Mouse (Mus musculus) bone marrow, adult 2 months (tissue): ENCODE results near the gene Ptch1.

Source experiments
- CTCF ChIP-seq: fragments of 200-500 bp; IDR thresholded peaks from 2 replicates; pipeline ENCODE4 v1.5.1; 2011; ENCODE audit warnings: low read length, control low read depth; ENCODE audit not compliant: control insufficient read depth, insufficient read depth
- POLR2A ChIP-seq: fragments of 200-500 bp; IDR thresholded peaks from 2 replicates; pipeline ENCODE4 v1.6.1; 2011; ENCODE audit warnings: low read depth, mild to moderate bottlenecking, control low read depth, low read length, borderline replicate concordance; ENCODE audit not compliant: control insufficient read depth

- TF ChIP-seq POLR2A, result no peak
- TF ChIP-seq CTCF, result no peak
Measured at GRCm38 (mm10) chr13:63543459-63543858, 29.9 kb downstream of the Ptch1 start.
